Mouse (Mus musculus) limb, embryonic 12.5 days (tissue): Measurements from ENCODE around the gene Tube1. TPM values are rescaled to one million over a fixed set of nuclear protein-coding genes. Genes with fewer than 3 reads are reported as not detected.

Source experiments
- ATAC-seq: fragments of 200-750 bp; cut with Nextera tagmentation; 2 replicates; pipeline ENCODE4 v1.8.0; 2017; ENCODE audit warnings: low read depth, moderate TSS enrichment; ENCODE audit not compliant: insufficient number of reproducible peaks, insufficient read depth, low FRiP score, low TSS enrichment
- H3K27ac ChIP-seq: fragments of 300-500 bp; sonication (generic); 2 replicates; pipeline ENCODE4 v1.5.1; 2016; ENCODE audit warnings: mild to moderate bottlenecking, moderate library complexity
- H3K27me3 ChIP-seq: fragments of 300-500 bp; sonication (generic); 2 replicates; pipeline ENCODE4 v1.6.1; 2016; ENCODE audit warnings: mild to moderate bottlenecking, moderate library complexity
- H3K36me3 ChIP-seq: fragments of 300-500 bp; sonication (generic); 2 replicates; pipeline ENCODE4 v1.6.1; 2016; ENCODE audit warnings: mild to moderate bottlenecking, moderate library complexity
- H3K4me1 ChIP-seq: fragments of 300-500 bp; sonication (generic); replicated peaks from 2 replicates; pipeline ENCODE4 v1.6.1; 2016
- H3K4me2 ChIP-seq: fragments of 300-500 bp; sonication (generic); 2 replicates; pipeline ENCODE4 v1.6.1; 2016; ENCODE audit warnings: mild to moderate bottlenecking, moderate library complexity
- H3K4me3 ChIP-seq: fragments of 300-500 bp; sonication (generic); replicated peaks from 2 replicates; pipeline ENCODE4 v1.5.1; 2016; ENCODE audit warnings: mild to moderate bottlenecking
- H3K9ac ChIP-seq: fragments of 300-500 bp; sonication (generic); replicated peaks from 2 replicates; pipeline ENCODE4 v1.6.1; 2016; ENCODE audit warnings: mild to moderate bottlenecking, moderate library complexity
- H3K9me3 ChIP-seq: fragments of 300-500 bp; sonication (generic); 2 replicates; pipeline ENCODE4 v1.6.1; 2016; ENCODE audit warnings: mild to moderate bottlenecking, moderate library complexity
- WGBS: fragments of 180-500 bp; shearing (Covaris S2); methylation state at CpG from one replicate; pipeline ENCODE4 v1.1.7; 2016; 5-methylcytosine and 5-hydroxymethylcytosine counted together
- polyA plus RNA-seq: library from polyadenylated mRNA; unstranded; fragments of >200 nt; fragmentation: Nextera tagmentation; extraction: Ambion mirVana; gene quantifications from 2 replicates; pipeline ENCODE4 v1.2.1, GENCODE M21; 2016

The Tube1 gene
- 20.3 and 22.8 TPM in 2 replicates for polyA plus RNA-seq

DNA sequence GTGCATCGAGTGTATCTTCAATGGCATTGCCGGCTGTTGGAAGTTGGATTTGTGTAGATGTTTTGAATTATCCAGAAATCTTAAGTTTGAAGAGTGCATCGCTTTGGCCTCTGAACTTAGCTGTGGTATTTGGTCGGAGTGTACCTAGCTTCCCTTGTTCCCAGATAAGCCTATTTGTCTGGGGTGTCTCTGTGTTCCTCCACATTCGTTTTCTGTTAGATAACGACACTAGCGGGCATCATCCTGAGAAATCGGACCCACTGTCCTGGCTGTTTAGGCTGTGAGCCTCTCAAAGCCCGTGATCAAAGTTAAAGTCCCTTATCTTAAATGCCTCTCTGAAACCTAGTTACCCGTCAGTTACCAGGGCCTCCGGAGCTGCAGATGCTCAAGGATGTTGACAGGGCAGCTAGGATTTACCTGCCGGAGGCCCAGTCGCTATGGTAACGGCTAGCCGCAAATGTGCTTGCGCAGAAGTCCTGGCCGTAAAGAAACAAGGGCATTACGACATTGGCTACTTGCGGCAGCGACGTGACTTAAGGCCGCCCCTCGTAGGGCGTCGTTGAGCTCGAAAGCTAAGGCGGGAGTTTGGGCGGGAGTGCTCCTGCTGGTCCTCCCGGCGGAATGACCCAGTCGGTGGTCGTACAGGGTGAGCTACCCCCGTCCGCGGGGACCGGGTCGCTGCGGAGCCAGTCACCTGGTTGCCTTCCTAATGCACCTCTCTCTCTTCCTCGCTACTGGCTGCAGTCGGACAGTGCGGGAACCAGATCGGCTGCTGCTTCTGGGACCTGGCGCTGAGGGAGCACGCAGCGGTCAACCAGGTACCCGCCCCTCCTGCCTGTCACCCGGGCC, at the start of gene Tube1, which contains the start of gene Fam229b:
Tube1 (plus strand) TSS at position 515 of the 849 bp plus-strand sequence.
Fam229b (minus strand) TSS at position 453 of the 849 bp plus-strand sequence.
- no peaks in the 10 kb centered on the region for H3K27me3 ChIP-seq
- peaks cover 9% of the 10 kb centered on the region for H3K4me1 ChIP-seq
- H3K36me3 ChIP-seq, result peaks cover 18% of the 10 kb centered on the region
- peak within 1 kb of the TSS; percentile 78 for H3K4me2 ChIP-seq
- 5% methylated on average over 47 of the region's 47 CpGs for WGBS
- no peak within 1 kb of the TSS for H3K27ac ChIP-seq
- peak within 1 kb of the TSS; percentile 74 for H3K9ac ChIP-seq
- H3K4me3 ChIP-seq, result peak within 1 kb of the TSS; percentile 75
- no peaks in the 10 kb centered on the region for H3K9me3 ChIP-seq
- peak; percentile 93 for ATAC-seq

DNA sequence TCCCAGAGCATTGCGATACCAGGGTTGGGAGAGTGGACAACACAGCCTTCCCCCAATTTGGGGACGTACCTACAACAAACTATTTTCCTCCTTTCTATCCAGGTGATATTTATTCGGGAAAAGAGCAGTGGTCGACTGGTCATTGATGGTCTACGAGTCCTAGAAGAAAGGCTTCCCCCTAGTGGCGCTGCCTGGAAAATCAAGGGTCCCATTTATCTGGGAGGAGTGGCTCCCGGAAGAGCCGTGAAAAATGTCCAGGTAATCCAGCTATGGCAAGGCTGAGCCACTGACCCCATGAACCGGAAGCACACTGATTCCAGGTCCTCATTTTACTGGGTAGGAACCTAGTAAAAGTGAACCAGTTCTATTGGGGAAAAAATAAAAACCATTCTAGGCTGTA, 36.8 kb upstream of the Tube1 start:
- H3K9ac ChIP-seq, result no peak overlapping the region
- H3K9me3 ChIP-seq, result peaks cover 3% of the 10 kb centered on the region; the same call in 1 of the 2 replicates
- H3K4me2 ChIP-seq, result no peak overlapping the region
- H3K27me3 ChIP-seq, result no peaks in the 10 kb centered on the region
- H3K4me3 ChIP-seq, result no peak overlapping the region
- no peaks in the 10 kb centered on the region for H3K4me1 ChIP-seq
- peaks cover 37% of the 10 kb centered on the region for H3K36me3 ChIP-seq
- ATAC-seq, result no peak
- WGBS, result 86% methylated on average over 9 of the region's 9 CpGs
- no peak overlapping the region for H3K27ac ChIP-seq

DNA sequence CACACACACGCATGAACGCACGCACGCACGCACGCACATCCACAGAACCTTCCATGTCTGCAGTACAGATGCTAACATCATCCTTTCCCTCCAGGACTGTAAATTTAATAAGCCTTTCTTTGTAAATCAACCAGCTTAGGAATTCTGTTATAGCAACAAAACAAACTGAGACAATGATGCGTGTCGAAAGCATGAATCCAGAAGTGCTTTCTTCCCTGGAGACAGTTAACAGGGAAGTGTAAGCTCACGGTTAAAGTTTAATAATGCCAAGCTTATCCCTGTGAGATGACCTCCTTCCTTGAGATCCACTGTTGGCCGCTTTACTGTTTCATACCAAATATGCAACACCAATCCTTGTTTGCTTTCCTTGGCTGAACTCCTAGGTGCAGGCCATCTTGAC, 35.0 kb upstream of the Tube1 start:
- Histone ChIP-seq H3K4me3 (no peak overlapping the region), H3K4me2 (no peak overlapping the region), H3K9me3 (peaks cover 5% of the 10 kb centered on the region; the same call in 1 of the 2 replicates), H3K27me3 (no peaks in the 10 kb centered on the region), H3K9ac (no peak overlapping the region), H3K4me1 (no peaks in the 10 kb centered on the region), H3K36me3 (peaks cover 48% of the 10 kb centered on the region), H3K27ac (no peak overlapping the region)
- 94% methylated on average over 10 of the region's 10 CpGs for WGBS
- ATAC-seq, result no peak

DNA sequence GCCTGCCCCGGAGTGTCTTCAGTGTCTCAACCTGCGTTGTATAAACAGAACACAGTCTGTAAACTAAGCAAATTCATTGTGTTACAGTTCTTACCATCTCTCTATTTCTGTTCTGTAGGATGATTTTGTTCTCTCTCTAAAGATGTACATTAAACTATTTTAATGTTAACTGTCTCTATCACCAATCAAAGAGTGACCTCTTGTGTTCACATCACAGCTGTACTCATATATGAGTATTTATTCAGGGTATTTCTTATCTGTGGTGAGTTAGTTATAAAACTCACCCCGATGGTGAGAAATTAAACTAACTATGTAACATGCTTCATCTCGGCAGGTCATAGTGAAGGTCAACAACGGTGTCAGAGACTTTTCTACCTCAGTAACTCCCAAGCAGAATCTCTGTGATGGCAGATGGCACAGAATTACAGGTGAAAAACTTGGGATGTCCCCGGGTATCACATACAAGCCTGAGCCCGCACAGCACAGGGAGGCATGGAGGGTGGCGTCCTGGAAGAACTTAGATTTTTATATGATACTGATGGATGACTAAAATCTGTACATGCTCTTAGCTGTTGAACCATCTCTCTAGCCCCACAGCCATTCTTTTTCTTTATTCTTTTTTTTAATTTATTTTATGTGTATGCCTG, 28.9 kb upstream of the Tube1 start:
- no peak overlapping the region for H3K27ac ChIP-seq
- H3K4me3 ChIP-seq, result no peak overlapping the region
- no peak for ATAC-seq
- no peak overlapping the region for H3K4me2 ChIP-seq
- peaks cover 23% of the 10 kb centered on the region for H3K36me3 ChIP-seq
- peaks cover 2% of the 10 kb centered on the region; the same call in 1 of the 2 replicates for H3K9me3 ChIP-seq
- no peak overlapping the region for H3K9ac ChIP-seq
- WGBS, result 92% methylated on average over 8 of the region's 8 CpGs
- H3K4me1 ChIP-seq, result no peaks in the 10 kb centered on the region
- no peaks in the 10 kb centered on the region for H3K27me3 ChIP-seq

DNA sequence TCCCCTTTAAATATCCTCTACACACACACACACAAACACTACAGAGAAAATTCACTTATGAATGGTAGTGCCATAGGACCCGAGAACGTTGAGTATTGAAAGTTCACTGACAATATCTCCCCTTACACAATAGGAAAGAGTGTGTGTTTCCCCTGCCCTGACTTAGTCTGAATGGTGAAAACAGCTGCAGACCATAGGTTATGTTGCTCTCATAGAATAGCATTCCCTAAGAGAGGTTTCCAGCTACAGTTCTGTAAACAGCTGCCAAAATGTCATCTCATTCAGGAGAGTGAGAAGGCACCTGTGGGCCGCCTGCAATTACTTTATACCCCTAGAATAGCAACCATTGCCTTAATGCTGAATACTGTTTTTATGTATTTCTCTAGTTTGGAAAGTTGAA, 27.4 kb upstream of the Tube1 start:
- H3K4me3 ChIP-seq, result no peak overlapping the region
- H3K9ac ChIP-seq, result no peak overlapping the region
- H3K36me3 ChIP-seq, result peaks cover 34% of the 10 kb centered on the region
- no peaks in the 10 kb centered on the region for H3K27me3 ChIP-seq
- no peak overlapping the region for H3K27ac ChIP-seq
- no peaks in the 10 kb centered on the region for H3K4me1 ChIP-seq
- H3K9me3 ChIP-seq, result peaks cover 2% of the 10 kb centered on the region; the same call in 1 of the 2 replicates
- H3K4me2 ChIP-seq, result no peak overlapping the region
- 66% methylated on average over 3 of the region's 3 CpGs for WGBS
- no peak for ATAC-seq

DNA sequence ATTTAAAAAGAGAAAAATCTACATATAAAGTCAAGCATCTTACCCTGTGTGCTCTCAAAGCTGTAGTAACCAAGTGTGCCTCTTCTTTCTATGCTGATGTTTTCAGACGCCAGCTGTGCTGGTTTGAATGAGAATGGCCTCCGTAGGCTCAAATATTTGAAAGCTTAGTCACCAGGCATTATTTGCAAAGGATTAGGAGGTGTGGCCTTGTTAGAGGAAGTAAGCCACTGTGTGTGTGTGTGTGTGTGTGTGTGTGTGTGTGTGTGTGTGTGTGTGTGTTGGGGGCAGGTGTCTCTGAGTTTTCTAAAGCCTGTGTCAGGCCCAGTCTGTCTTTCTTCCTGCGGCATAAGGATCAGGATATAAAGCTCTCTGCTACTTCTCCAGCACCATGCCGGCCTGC, 26.8 kb upstream of the Tube1 start:
- H3K27me3 ChIP-seq, result no peaks in the 10 kb centered on the region
- no peak overlapping the region for H3K27ac ChIP-seq
- peaks cover 2% of the 10 kb centered on the region; the same call in 1 of the 2 replicates for H3K9me3 ChIP-seq
- H3K4me3 ChIP-seq, result no peak overlapping the region
- 68% methylated on average over 4 of the region's 4 CpGs for WGBS
- H3K4me1 ChIP-seq, result no peaks in the 10 kb centered on the region
- H3K4me2 ChIP-seq, result no peak overlapping the region
- no peak for ATAC-seq
- peaks cover 33% of the 10 kb centered on the region for H3K36me3 ChIP-seq
- H3K9ac ChIP-seq, result no peak overlapping the region

DNA sequence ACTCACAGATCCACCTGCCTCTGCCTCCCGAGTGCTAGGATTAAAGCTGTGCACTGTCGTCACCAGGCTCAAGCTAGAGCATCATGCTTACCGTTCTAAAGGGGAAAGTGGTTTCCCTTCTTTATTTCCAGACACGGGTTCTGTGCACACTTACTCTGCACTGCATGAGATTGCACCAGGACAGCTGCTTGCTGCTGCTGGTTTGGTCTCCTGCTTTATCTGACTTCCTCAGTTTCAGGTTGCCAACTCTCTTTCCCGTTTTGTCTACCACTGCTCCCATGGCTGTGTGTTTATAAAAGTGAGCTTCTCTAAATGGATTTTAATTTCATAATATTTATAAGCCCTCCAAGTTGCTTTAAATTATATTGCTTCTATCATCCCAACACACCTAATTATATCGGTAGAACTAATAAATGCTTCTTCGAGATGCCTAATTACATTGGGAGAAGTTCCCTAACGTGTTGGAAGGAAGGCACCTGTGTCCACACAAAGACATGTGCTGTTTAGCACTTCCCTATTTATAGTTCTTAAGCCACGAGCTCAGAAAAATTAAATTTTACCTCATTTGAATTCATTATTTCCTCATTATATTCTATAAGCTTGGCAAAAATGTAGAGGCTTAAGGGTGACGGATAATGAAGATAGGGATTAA, 24.8 kb upstream of the Tube1 start:
- Histone ChIP-seq H3K4me1 (no peaks in the 10 kb centered on the region), H3K36me3 (peaks cover 21% of the 10 kb centered on the region), H3K9me3 (no peaks in the 10 kb centered on the region), H3K27ac (no peak overlapping the region), H3K27me3 (no peaks in the 10 kb centered on the region), H3K4me2 (no peak overlapping the region), H3K4me3 (no peak overlapping the region), H3K9ac (no peak overlapping the region)
- 73% methylated on average over 10 of the region's 10 CpGs for WGBS
- no peak for ATAC-seq

DNA sequence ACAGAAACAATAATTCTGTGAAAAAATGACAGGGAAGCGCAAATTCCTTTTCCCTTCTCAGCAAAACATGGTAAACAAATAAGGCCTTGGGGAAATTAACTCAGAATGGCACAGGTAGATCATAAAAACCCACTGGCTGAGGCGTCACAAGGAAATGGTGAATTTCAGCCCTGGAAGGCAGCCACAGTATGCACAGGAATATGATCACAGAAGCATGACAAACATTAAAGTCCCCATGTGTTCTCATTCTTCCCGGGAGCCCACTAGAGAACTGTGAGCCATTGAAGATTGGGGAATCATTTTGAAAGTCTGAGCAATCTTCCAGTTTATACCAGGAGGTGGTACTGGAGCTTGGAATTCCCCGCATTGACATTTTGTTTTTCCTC, 24.3 kb upstream of the Tube1 start:
- Histone ChIP-seq H3K9ac (no peak overlapping the region), H3K4me2 (no peak overlapping the region), H3K27me3 (no peaks in the 10 kb centered on the region), H3K4me1 (no peaks in the 10 kb centered on the region), H3K9me3 (no peaks in the 10 kb centered on the region), H3K4me3 (no peak overlapping the region), H3K36me3 (peaks cover 21% of the 10 kb centered on the region), H3K27ac (no peak overlapping the region)
- no peak for ATAC-seq
- WGBS, result 56% methylated on average over 4 of the region's 4 CpGs

DNA sequence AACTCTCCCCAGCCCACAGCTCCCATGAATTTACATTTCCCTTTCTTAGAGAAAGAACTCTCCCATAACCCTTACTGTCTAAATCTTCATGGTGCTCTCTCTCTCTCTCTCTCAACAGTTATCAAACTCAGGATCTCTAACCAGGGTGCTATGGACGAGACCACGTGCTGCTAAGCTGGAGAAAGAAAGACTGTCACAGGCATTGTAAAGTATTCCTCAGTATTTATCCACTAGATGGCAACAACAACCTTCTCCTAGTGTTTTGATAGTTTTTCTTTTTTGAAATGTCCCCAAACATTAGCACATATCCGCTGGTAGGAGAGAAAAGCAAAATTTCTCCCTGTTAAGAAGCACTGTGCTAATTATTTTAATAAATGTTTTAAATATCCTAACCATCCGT, 12.4 kb upstream of the Tube1 start:
- 40% methylated on average over 4 of the region's 4 CpGs for WGBS
- H3K27ac ChIP-seq, result no peak overlapping the region
- no peaks in the 10 kb centered on the region for H3K27me3 ChIP-seq
- H3K9ac ChIP-seq, result no peak overlapping the region
- H3K4me1 ChIP-seq, result no peaks in the 10 kb centered on the region
- H3K4me3 ChIP-seq, result no peak overlapping the region
- ATAC-seq, result no peak
- no peaks in the 10 kb centered on the region for H3K36me3 ChIP-seq
- no peaks in the 10 kb centered on the region for H3K9me3 ChIP-seq
- no peak overlapping the region for H3K4me2 ChIP-seq

DNA sequence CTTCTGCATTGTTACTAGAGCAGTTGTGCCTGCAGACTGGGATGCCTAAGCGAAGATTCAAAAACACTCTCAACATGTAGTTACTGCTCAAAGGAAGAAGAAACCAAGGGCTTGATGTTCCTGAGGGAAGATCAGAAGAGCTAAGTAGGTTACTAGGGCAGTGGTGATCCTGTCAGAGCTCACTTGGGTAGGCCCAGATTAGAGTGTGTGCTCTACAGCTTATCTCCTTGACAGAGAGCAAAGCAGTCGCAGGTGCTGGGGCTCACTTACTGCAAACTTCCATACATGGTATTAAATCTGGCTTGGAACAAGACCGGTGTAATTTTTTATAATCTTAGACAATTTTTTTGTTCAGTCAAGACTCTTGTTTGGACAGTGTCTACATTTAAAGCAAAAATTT, 4.0 kb downstream of the Tube1 start:
- 92% methylated on average over 3 of the region's 3 CpGs for WGBS
- H3K36me3 ChIP-seq, result peaks cover 50% of the 10 kb centered on the region
- H3K27me3 ChIP-seq, result no peaks in the 10 kb centered on the region
- H3K27ac ChIP-seq, result no peak overlapping the region
- H3K9me3 ChIP-seq, result no peaks in the 10 kb centered on the region
- no peak overlapping the region for H3K4me3 ChIP-seq
- no peak overlapping the region for H3K4me2 ChIP-seq
- ATAC-seq, result no peak
- no peak overlapping the region for H3K9ac ChIP-seq
- H3K4me1 ChIP-seq, result peaks cover 9% of the 10 kb centered on the region

DNA sequence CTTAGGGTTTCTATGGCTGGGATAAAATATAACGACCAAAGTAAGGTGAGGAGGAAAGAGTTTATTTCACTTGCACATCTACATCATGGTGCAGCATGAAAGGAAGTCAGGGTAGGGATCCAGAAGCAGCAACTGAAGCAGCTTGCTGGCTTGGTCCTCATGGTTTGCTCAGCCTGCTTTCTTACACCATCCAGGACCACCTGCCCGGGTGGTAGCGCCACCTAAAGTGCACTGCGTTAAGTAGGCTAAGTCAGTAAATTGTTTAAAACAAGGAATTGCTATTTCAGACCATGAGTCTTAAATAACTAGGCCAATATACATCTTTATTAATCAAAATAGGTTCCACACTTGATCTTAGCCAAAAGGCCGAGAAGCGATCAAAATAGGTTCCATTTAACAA, 5.0 kb downstream of the Tube1 start:
- peaks cover 9% of the 10 kb centered on the region for H3K4me1 ChIP-seq
- ATAC-seq, result no peak
- peaks cover 53% of the 10 kb centered on the region for H3K36me3 ChIP-seq
- H3K4me3 ChIP-seq, result no peak overlapping the region
- H3K27me3 ChIP-seq, result no peaks in the 10 kb centered on the region
- H3K9me3 ChIP-seq, result no peaks in the 10 kb centered on the region
- H3K9ac ChIP-seq, result no peak overlapping the region
- WGBS, result 86% methylated on average over 6 of the region's 6 CpGs
- H3K27ac ChIP-seq, result no peak overlapping the region
- no peak overlapping the region for H3K4me2 ChIP-seq
